8 mouse cellular contexts compared by ENCODE assay signal in the genomic region with DNA sequence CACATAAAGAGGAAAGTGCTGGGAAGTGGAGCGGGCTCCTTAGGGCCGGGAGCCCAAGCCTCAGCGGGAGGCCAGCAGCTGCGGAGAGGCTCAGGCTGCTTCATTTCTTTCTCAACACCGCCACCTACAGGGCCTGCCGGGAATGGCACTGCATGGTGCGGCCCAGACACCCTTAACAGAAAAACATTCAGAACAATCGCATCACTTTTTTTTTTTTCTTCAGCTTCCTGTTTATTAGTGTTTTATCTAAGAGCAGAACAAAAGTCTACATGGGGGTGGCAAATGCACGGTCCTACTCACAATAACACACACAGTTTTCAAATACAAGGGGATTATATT.
DNase-seq lines count a peak whose midpoint lies in the region; ATAC-seq lines count a peak whose summit lies in the region.

No protein-coding gene starts in this region.

- peak; percentile 89 for DNase-seq in Muller cell, postnatal 12 days (ENCODE audit: inconsistent ontology term)
- DNase-seq in cerebellum, adult 9-11 months = peak; percentile 79
- DNase-seq in frontal cortex, postnatal 10 days (ENCODE audit: low spot score in 2 of 2) = peak; percentile 77 to 90
- peak; percentile 94 to 95 for DNase-seq in layer of hippocampus, postnatal 14 days (ENCODE audit: low spot score in 2 of 2)
- peak; percentile 98 for DNase-seq in lung, postnatal 14 days
- DNase-seq in retina, adult 2 months (ENCODE audit: low read depth, low spot score) = peak; percentile 62
- peak; percentile 87 to 92 for DNase-seq in thymus, postnatal 36 days

- 4% methylated on average over 9 of the region's 9 CpGs for WGBS in hindbrain, embryonic 13.5 days

- H3K27ac ChIP-seq in hindbrain, embryonic 13.5 days = no peak overlapping the region

- no peak overlapping the region for H3K9ac ChIP-seq in hindbrain, embryonic 13.5 days

- H3K4me3 ChIP-seq in hindbrain, embryonic 13.5 days = no peak overlapping the region

- H3K36me3 ChIP-seq in hindbrain, embryonic 13.5 days = no peaks in the 10 kb centered on the region

- peaks cover 29% of the 10 kb centered on the region for H3K27me3 ChIP-seq in hindbrain, embryonic 13.5 days

- no peak overlapping the region for H3K4me2 ChIP-seq in hindbrain, embryonic 13.5 days

- H3K4me1 ChIP-seq in hindbrain, embryonic 13.5 days (replicated peaks) = peaks cover 10% of the 10 kb centered on the region; the same call in 1 of the 2 replicates

- no peaks in the 10 kb centered on the region for H3K9me3 ChIP-seq in hindbrain, embryonic 13.5 days

- ATAC-seq in hindbrain, embryonic 13.5 days (ENCODE audit: low FRiP score) = peak; percentile 87
